13 mouse cellular contexts compared by ENCODE assay signal in genomic region chr5:35920557-35920956, GRCm38 (mm10). TPM values are rescaled to one million over a fixed set of nuclear protein-coding genes. Genes with fewer than 3 reads are reported as not detected.
A peak's percentile ranks its signal among the peaks of the same experiment; 100 is the strongest.
DNase-seq lines count a peak whose midpoint lies in the region; ATAC-seq and TF ChIP-seq lines count a peak whose summit lies in the region.
"Had no signal": no experiment of that assay in that cellular context is flagged by ENCODE, and none has a peak within 500 bp of the region (broad histone marks: within the 10 kb centered on the region; RNA-seq: fewer than 3 reads in every experiment).

No protein-coding gene starts in this region.

- H3K4me2 ChIP-seq in hindbrain, embryonic 14.5 days (replicated peaks): no peak overlapping the region
- H3K4me2 ChIP-seq in lung, postnatal 0 days (replicated peaks; ENCODE audit: low read depth, low read length): no peak overlapping the region
- H3K4me2 ChIP-seq in hindbrain, embryonic 13.5 days: no peak overlapping the region
- no peak overlapping the region for H3K4me2 ChIP-seq in stomach, embryonic 15.5 days

- H3K9ac ChIP-seq in hindbrain, embryonic 14.5 days: no peak overlapping the region
- no peak overlapping the region for H3K9ac ChIP-seq in lung, postnatal 0 days (replicated peaks; ENCODE audit: low read depth)
- no peak overlapping the region for H3K9ac ChIP-seq in hindbrain, embryonic 13.5 days
- H3K9ac ChIP-seq in stomach, embryonic 15.5 days: no peak overlapping the region

- H3K27ac ChIP-seq in hindbrain, embryonic 10.5 days: peak overlapping the region; percentile 90
- H3K27ac ChIP-seq in hindbrain, embryonic 14.5 days: no peak overlapping the region; the same call in 1 of the 2 replicates
- peak overlapping the region; percentile 77; the same call in 1 of the 2 replicates for H3K27ac ChIP-seq in lung, postnatal 0 days (ENCODE audit: low read length)
- peak overlapping the region; percentile 8; the same call in 1 of the 2 replicates for H3K27ac ChIP-seq in hindbrain, embryonic 13.5 days
- peak overlapping the region; percentile 93 for H3K27ac ChIP-seq in stomach, embryonic 15.5 days

- H3K4me3 ChIP-seq in hindbrain, embryonic 10.5 days: no peak overlapping the region
- no peak overlapping the region for H3K4me3 ChIP-seq in hindbrain, embryonic 14.5 days (replicated peaks; ENCODE audit: low read length)
- no peak overlapping the region for H3K4me3 ChIP-seq in lung, postnatal 0 days (ENCODE audit: low read depth, low read length)
- H3K4me3 ChIP-seq in hindbrain, embryonic 13.5 days: no peak overlapping the region
- no peak overlapping the region for H3K4me3 ChIP-seq in stomach, embryonic 15.5 days (replicated peaks)
- H3K4me3 ChIP-seq: forebrain, embryonic 10.5 days had no signal

- no peak for ATAC-seq in hindbrain, embryonic 14.5 days (ENCODE audit: low FRiP score)
- ATAC-seq in lung, postnatal 0 days: no peak
- no peak for ATAC-seq in hindbrain, embryonic 13.5 days (ENCODE audit: low FRiP score)
- no peak for ATAC-seq in stomach, embryonic 15.5 days (ENCODE audit: insufficient read depth, low FRiP score, low read depth)
- ATAC-seq: inflammation-experienced regulatory T-cells, adult 6 months; midbrain, embryonic 16.5 days had no signal

- no peak for TF ChIP-seq EP300 in lung, postnatal 0 days (IDR thresholded peaks at IDR 0.05)

- H3K4me1 ChIP-seq in hindbrain, embryonic 10.5 days (replicated peaks): peaks cover 99% of the 10 kb centered on the region
- peaks cover 91% of the 10 kb centered on the region for H3K4me1 ChIP-seq in hindbrain, embryonic 14.5 days (replicated peaks; ENCODE audit: control insufficient read depth, insufficient read depth, low read length)
- peaks cover 19% of the 10 kb centered on the region for H3K4me1 ChIP-seq in lung, postnatal 0 days (ENCODE audit: insufficient read depth, low read depth, low read length)
- H3K4me1 ChIP-seq in hindbrain, embryonic 13.5 days (replicated peaks): peaks cover 98% of the 10 kb centered on the region
- H3K4me1 ChIP-seq in stomach, embryonic 15.5 days: peaks cover 56% of the 10 kb centered on the region

- H3K27me3 ChIP-seq in hindbrain, embryonic 10.5 days (ENCODE audit: insufficient read depth, poor library complexity, severe bottlenecking): no peaks in the 10 kb centered on the region
- H3K27me3 ChIP-seq in hindbrain, embryonic 14.5 days (ENCODE audit: control insufficient read depth, insufficient read depth, low read length): no peaks in the 10 kb centered on the region
- no peaks in the 10 kb centered on the region for H3K27me3 ChIP-seq in lung, postnatal 0 days (replicated peaks; ENCODE audit: insufficient read depth, low read length)
- no peaks in the 10 kb centered on the region for H3K27me3 ChIP-seq in hindbrain, embryonic 13.5 days
- no peaks in the 10 kb centered on the region for H3K27me3 ChIP-seq in stomach, embryonic 15.5 days (replicated peaks)

- no peak for DNase-seq in hindbrain, embryonic 10.5 days (ENCODE audit: low spot score)
- no peak for DNase-seq in hindbrain, embryonic 14.5 days (ENCODE audit: low spot score)
- DNase-seq in lung, postnatal 0 days (ENCODE audit: low spot score): no peak
- DNase-seq in lung, postnatal 25 days (ENCODE audit: low spot score): no peak
- no peak for DNase-seq in urinary bladder, adult 2 months (ENCODE audit: low spot score)
- DNase-seq: adrenal gland, postnatal 25 days; cerebellum, adult 11 months; lung, postnatal 36 days had no signal

- no peaks in the 10 kb centered on the region for H3K9me3 ChIP-seq in hindbrain, embryonic 10.5 days
- H3K9me3 ChIP-seq in hindbrain, embryonic 14.5 days (ENCODE audit: control insufficient read depth, low read length): no peaks in the 10 kb centered on the region
- H3K9me3 ChIP-seq in lung, postnatal 0 days (ENCODE audit: low read length): no peaks in the 10 kb centered on the region
- H3K9me3 ChIP-seq in hindbrain, embryonic 13.5 days: no peaks in the 10 kb centered on the region
- no peaks in the 10 kb centered on the region for H3K9me3 ChIP-seq in stomach, embryonic 15.5 days
- H3K9me3 ChIP-seq: forebrain, embryonic 10.5 days had no signal

- no peaks in the 10 kb centered on the region for H3K36me3 ChIP-seq in hindbrain, embryonic 10.5 days
- H3K36me3 ChIP-seq in hindbrain, embryonic 14.5 days (replicated peaks; ENCODE audit: control insufficient read depth, insufficient read depth): no peaks in the 10 kb centered on the region
- H3K36me3 ChIP-seq in lung, postnatal 0 days (ENCODE audit: insufficient read depth, low read length): no peaks in the 10 kb centered on the region
- H3K36me3 ChIP-seq in hindbrain, embryonic 13.5 days: no peaks in the 10 kb centered on the region
- no peaks in the 10 kb centered on the region for H3K36me3 ChIP-seq in stomach, embryonic 15.5 days
- H3K36me3 ChIP-seq: forebrain, embryonic 10.5 days had no signal

- no peak for TF ChIP-seq CTCF in lung, postnatal 0 days (IDR thresholded peaks at IDR 0.05)

RNA-seq across cellular contexts. Expression of gene Afap1, which starts 27.4 kb away (rescaled TPM):
- polyA plus RNA-seq in hindbrain, embryonic 10.5 days (2016; fragmentation: Nextera tagmentation; extraction: Ambion mirVana): 38.6 and 56.5 TPM in 2 replicates
- 70.8 and 72.3 TPM in 2 replicates for polyA plus RNA-seq in hindbrain, embryonic 14.5 days (2014; fragmentation: Nextera tagmentation; extraction: Ambion mirVana)
- 12.9 and 14.7 TPM in 2 replicates for polyA plus RNA-seq in lung, postnatal 0 days (2015; fragmentation: Nextera tagmentation; extraction: Ambion mirVana)
- polyA plus RNA-seq in hindbrain, embryonic 13.5 days (2015; fragmentation: Nextera tagmentation; extraction: Ambion mirVana): 82.8 and 86.5 TPM in 2 replicates
- 18.2 and 20.9 TPM in 2 replicates for polyA plus RNA-seq in stomach, embryonic 15.5 days (2015; fragmentation: Nextera tagmentation; extraction: Ambion mirVana)
- 18.4 and 26.7 TPM in 2 replicates for polyA plus RNA-seq in urinary bladder, adult 2 months (2012; rRNA removed)
